Mouse (Mus musculus): Measurements from ENCODE around the gene Snx9.

GRCm38 (mm10) chr17:5959802-5960201 is 118.7 kb downstream of the Snx9 start:
- TF ChIP-seq CTCF (IDR thresholded peaks at IDR 0.05; ENCODE audit: borderline replicate concordance, extremely low read depth, insufficient read depth, insufficient read length) (no peak), POLR2A (IDR thresholded peaks at IDR 0.05; ENCODE audit: borderline replicate concordance, extremely low read depth, insufficient read depth, insufficient read length, poor library complexity, severe bottlenecking) (no peak)

Data from brain, embryonic 14.5 days (tissue).